Mouse (Mus musculus): ENCODE measurements around the gene Mgat5.

- TF ChIP-seq CTCF (IDR thresholded peaks at IDR 0.05; ENCODE audit: borderline replicate concordance, insufficient read depth, low read depth, low read length) = peak; percentile 17; the same call in 1 of the 2 replicates
- TF ChIP-seq POLR2A (IDR thresholded peaks at IDR 0.05; ENCODE audit: borderline replicate concordance, insufficient read depth, low read length) = no peak
Observed at GRCm38 (mm10) chr1:127203231-127203764, 1.5 kb upstream of the Mgat5 start.
